Comparison of ENCODE assay signal across 24 mouse cellular contexts in the genomic region with DNA sequence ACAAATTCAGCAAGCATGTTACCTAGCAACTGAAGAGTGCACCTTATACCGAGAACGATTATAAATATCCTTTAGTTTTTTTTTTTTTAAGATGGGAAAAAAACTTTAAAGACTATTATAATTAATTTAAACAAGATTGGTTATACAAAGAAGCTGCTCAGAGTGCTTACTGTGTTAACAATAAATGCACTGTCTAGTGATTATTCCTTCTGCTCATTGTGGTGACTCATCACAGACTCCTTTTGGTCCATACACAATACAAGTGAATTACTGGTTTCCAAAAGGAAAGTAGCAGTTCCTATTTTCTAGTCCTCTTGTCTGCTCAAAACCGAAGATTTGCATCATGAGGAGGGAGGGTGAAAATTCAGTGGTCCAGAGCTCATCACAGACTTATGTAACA.
DNase-seq lines count a peak whose midpoint lies in the region; ATAC-seq and TF ChIP-seq lines count a peak whose summit lies in the region.
"Had no signal": no experiment of that assay in that cellular context is flagged by ENCODE, and none has a peak within 500 bp of the region (broad histone marks: within the 10 kb centered on the region; RNA-seq: fewer than 3 reads in every experiment).

No protein-coding gene starts in this region.

- no peak for DNase-seq in layer of hippocampus, adult 2 months (ENCODE audit: low spot score in 2 of 2)
- no peak for DNase-seq in layer of hippocampus, adult 9-10 months (ENCODE audit: low spot score)
- peak; percentile 12 for DNase-seq in right cerebral cortex, postnatal 25 days
- no peak for DNase-seq in right cerebral cortex, postnatal 10 days (ENCODE audit: low spot score in 2 of 2)
- DNase-seq in Muller cell, postnatal 12 days (ENCODE audit: inconsistent ontology term), result peak; percentile 80
- DNase-seq in telencephalon, adult 2 months (ENCODE audit: low read depth, low spot score), result peak; percentile 26
- DNase-seq in thymus, postnatal 4 days, result no peak
- DNase-seq: adrenal gland, adult 2 months; adrenal gland, postnatal 14 days; cerebellum, adult 18-20 months; cerebellum, adult 9-10 months; cerebellum, postnatal 14 days; gastrocnemius, adult 2 months; gastrocnemius, postnatal 14 days; heart, adult 18-20 months; heart, postnatal 10 days; heart, postnatal 36 days had no signal

- H3K9me3 ChIP-seq in kidney, embryonic 16.5 days (ENCODE audit: low read length), result no peaks in the 10 kb centered on the region
- H3K9me3 ChIP-seq: heart, embryonic 15.5 days; hindbrain, embryonic 10.5 days had no signal

- no peaks in the 10 kb centered on the region for H3K36me3 ChIP-seq in kidney, embryonic 16.5 days (ENCODE audit: insufficient read depth, low read length)
- H3K36me3 ChIP-seq: heart, embryonic 12.5 days; heart, embryonic 15.5 days; hindbrain, embryonic 10.5 days had no signal

- no peak overlapping the region for H3K9ac ChIP-seq in kidney, embryonic 16.5 days (replicated peaks; ENCODE audit: low read length)
- H3K9ac ChIP-seq: heart, embryonic 12.5 days; heart, embryonic 15.5 days; hindbrain, embryonic 14.5 days had no signal

- no peak for TF ChIP-seq CTCF in layer of hippocampus, adult 2 months (conservative IDR thresholded peaks at IDR 0.05)

- 82% methylated on average over 3 of the region's 3 CpGs for WGBS in kidney, embryonic 16.5 days

- H3K4me3 ChIP-seq in layer of hippocampus, adult 2 months, result no peak overlapping the region
- H3K4me3 ChIP-seq in kidney, embryonic 16.5 days (ENCODE audit: low read length), result no peak overlapping the region
- H3K4me3 ChIP-seq: gastrocnemius, adult 2 months; heart, embryonic 12.5 days; heart, embryonic 15.5 days; hindbrain, embryonic 10.5 days had no signal

- no peak overlapping the region for H3K4me2 ChIP-seq in kidney, embryonic 16.5 days (replicated peaks; ENCODE audit: low read depth, low read length)
- H3K4me2 ChIP-seq: heart, embryonic 12.5 days; heart, embryonic 15.5 days; hindbrain, embryonic 14.5 days had no signal

- no peak for ATAC-seq in kidney, embryonic 16.5 days (ENCODE audit: low FRiP score, low TSS enrichment)
- ATAC-seq: CD4-positive, CD25-positive, alpha-beta regulatory T cell, adult 4 months; forebrain, embryonic 14.5 days had no signal

- no peaks in the 10 kb centered on the region for H3K4me1 ChIP-seq in kidney, embryonic 16.5 days (ENCODE audit: insufficient read depth, low read length)
- H3K4me1 ChIP-seq: heart, embryonic 12.5 days; heart, embryonic 15.5 days; hindbrain, embryonic 10.5 days had no signal

- peak overlapping the region; percentile 29; the same call in 1 of the 2 replicates for H3K27ac ChIP-seq in layer of hippocampus, adult 2 months
- H3K27ac ChIP-seq in kidney, embryonic 16.5 days (ENCODE audit: low read length), result no peak overlapping the region
- H3K27ac ChIP-seq: gastrocnemius, adult 2 months; heart, embryonic 15.5 days; hindbrain, embryonic 10.5 days; hindbrain, embryonic 14.5 days had no signal

- H3K27me3 ChIP-seq in kidney, embryonic 16.5 days (ENCODE audit: insufficient read depth, low read length), result no peaks in the 10 kb centered on the region
- H3K27me3 ChIP-seq: heart, embryonic 12.5 days; heart, embryonic 15.5 days had no signal

Comparison
In these comparisons a context has a peak if more than half of its experiments do, and no peak if none do; other contexts are left out.
1. DNase-seq: peak in right cerebral cortex, postnatal 25 days (single experiment), Muller cell, postnatal 12 days (single experiment) and telencephalon, adult 2 months (single experiment); none in layer of hippocampus, adult 2 months (0 of 2), layer of hippocampus, adult 9-10 months (single experiment), right cerebral cortex, postnatal 10 days (0 of 2) and thymus, postnatal 4 days (single experiment).